Mouse (Mus musculus) ES-E14 (cell line): ENCODE results near the gene Stx7.

Experiments
- CHD2 ChIP-seq: IDR thresholded peaks from 2 replicates; pipeline ENCODE4 v1.6.1; 2014; ENCODE audit warnings: mild to moderate bottlenecking, low read depth, low read length, inconsistent platforms
- HCFC1 ChIP-seq: IDR thresholded peaks from 2 replicates; pipeline ENCODE4 v1.6.1; 2012; ENCODE audit warnings: low read length, inconsistent platforms, borderline replicate concordance; ENCODE audit not compliant: insufficient read depth
- MAFK ChIP-seq: IDR thresholded peaks from 2 replicates; pipeline ENCODE4 v1.6.1; 2014; ENCODE audit warnings: mild to moderate bottlenecking, low read depth, low read length, inconsistent platforms; ENCODE audit not compliant: insufficient read depth
- ZC3H11A ChIP-seq: IDR thresholded peaks from 2 replicates; pipeline ENCODE4 v1.6.1; 2012; ENCODE audit warnings: low read depth, mild to moderate bottlenecking, inconsistent platforms, low read length, borderline replicate concordance

- no peak for TF ChIP-seq CHD2
- TF ChIP-seq ZC3H11A: no peak
- no peak for TF ChIP-seq MAFK
- no peak for TF ChIP-seq HCFC1
Measured at GRCm38 (mm10) chr10:24213297-24213696, 64.2 kb downstream of the Stx7 start.
